Mouse (Mus musculus): Measurements from ENCODE around the gene Pear1.

DNA sequence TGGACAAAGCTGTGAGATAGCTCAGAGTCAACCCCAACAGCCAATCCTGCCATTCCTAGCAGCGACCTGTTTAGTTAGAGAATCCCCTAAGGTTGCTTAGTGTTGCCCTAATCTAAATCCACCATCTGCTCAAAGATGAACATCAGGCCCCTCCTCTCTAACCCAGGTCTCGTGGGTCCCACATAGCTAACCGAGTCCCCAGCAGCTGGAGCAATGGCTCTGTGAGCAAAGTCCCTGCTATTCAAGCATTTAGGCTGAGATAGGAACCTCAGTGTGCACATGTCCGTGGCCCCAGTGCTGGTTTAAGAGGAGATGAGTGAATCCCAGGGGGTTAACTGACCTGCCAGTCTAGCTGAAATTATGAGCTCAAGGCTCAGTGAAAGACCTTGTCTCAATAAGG lies 22.1 kb upstream of the Pear1 start:
- no peak for TF ChIP-seq GATA1 (IDR thresholded peaks at IDR 0.05; ENCODE audit: low read length)
- TF ChIP-seq TAL1 (IDR thresholded peaks at IDR 0.05; ENCODE audit: low read length), result no peak
